Mouse (Mus musculus) ZHBTc4 (cell line): Measurements from ENCODE around the gene Dynlt1f.
A peak's percentile ranks its signal among the peaks of the same experiment; 100 is the strongest.
"Not testable (repeated sequence)": the region's sequence is repeated elsewhere in the genome, so short reads cannot be mapped to it uniquely, and the experiment has no call there.

Experiments used
- DNase-seq: peaks from one replicate; pipeline ENCODE4 v3.0.0-alpha.2; 2011; ENCODE audit warnings: low read depth, low spot score

Dynlt1f gene

DNA sequence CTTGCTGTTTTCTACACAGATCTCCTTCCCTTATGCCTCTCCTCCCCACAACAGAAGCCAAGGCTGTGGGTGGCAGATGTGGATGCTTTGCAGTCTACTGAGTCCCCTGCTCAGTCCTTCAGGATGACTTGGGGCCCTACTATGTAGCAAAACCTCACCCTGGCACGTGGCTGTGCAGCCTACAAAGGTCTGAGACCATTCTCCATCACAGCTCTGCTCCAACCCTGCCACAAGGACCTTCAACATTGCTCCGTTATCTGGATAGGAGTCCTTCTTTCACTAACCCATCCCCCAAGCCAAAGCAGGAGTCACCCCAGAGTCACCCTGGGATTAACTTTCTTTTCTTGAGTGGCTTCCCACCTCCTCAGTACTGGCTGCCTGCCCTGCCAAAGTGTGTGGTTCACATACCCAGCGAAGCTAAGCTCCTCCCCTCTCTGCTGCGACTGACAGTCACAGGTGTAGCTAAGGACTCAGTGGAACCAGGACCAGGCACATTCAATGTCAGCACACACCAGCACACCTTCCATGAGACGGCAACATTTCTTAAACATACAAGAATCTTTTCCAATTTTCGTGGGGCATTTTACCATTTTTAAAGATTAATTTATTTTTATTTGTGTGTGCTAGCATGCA is 30.7 kb downstream of the Dynlt1f start:
- not testable (repeated sequence) for DNase-seq

- DNase-seq, result not testable (repeated sequence)
Observed at GRCm38 (mm10) chr17:6621976-6622375, 33.7 kb downstream of the Dynlt1f start.

DNA sequence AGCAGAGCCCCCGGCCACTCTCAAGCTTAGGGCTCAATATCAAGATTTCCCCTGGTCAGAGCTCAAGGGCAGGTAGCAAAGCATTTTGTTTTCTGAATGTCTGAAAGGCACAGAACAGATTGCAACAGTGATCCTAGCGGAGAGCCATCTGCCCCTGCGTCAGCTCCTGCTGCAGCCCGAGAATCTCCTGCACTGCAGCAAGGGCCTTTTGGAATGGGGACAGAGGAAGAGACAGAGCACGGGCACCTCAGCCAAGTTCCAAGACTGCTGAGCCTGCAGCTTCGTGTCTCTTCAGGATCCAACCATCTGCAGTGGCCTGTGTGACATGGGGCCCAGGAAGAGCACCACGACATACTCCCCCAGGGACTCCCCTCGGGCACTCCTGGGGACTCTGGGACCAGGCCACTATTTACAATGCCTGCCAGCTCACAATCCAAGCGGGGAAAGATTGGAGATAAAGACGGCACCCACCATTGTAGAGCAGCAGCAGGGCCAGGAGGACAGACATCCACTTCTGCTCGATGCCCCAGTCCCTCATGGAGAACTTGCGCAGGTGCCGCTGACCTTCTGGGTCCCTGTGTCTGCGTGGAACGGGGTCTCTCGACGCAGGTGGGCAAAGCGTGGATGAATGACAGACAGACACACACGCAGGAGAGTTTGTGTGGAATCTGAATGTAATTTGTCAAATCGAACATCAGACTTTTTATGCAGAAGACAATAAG is 34.8 kb downstream of the Dynlt1f start:
- DNase-seq, result not testable (repeated sequence)

DNA sequence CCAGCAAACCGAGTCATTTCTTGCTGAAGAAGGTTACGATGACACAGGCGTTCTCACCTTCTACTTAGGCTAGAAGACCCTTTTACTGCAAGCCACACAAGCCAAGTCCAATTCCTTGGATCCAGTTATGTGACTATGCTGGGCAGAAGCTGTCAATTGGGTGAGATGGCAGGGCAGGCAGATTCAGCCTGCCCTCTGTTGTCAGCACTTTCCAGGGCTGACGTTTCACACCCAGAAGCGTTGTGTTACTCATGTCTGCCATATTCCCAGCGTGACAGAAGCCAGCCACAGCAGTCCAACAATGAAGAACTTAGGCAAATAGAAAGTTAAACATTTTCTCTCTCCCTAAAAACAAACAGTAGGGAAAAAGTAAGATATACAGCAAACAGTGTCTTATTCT is 35.7 kb downstream of the Dynlt1f start:
- DNase-seq, result not testable (repeated sequence)

DNA sequence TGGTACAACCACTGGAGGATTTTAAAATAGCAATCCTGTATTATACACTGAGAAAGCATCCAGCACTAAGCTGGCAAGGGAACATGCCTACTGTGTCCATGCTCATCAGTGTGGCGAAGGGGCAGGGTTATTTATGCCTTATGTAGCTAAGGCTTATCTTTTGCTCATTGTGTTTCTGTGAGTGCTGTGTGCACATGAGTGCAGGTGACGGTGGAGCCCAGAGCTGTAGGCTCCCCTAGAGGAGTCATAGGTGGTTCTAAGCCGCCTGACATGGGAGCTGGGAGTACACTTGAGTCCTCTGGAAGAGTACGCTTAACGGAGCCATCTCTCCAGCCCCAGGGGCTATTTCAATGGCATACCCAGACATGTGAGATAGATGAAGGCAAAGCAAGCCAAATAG is 36.4 kb downstream of the Dynlt1f start:
- DNase-seq, result not testable (repeated sequence)

GRCm38 (mm10) chr17:6617689-6618400 is 37.9 kb downstream of the Dynlt1f start:
- not testable (repeated sequence) for DNase-seq

GRCm38 (mm10) chr17:6616731-6617130 is 39.0 kb downstream of the Dynlt1f start:
- not testable (repeated sequence) for DNase-seq

GRCm38 (mm10) chr17:6614316-6614715 is 41.4 kb downstream of the Dynlt1f start:
- DNase-seq, result not testable (repeated sequence)

GRCm38 (mm10) chr17:6613524-6613923 is 42.2 kb downstream of the Dynlt1f start:
- not testable (repeated sequence) for DNase-seq

DNA sequence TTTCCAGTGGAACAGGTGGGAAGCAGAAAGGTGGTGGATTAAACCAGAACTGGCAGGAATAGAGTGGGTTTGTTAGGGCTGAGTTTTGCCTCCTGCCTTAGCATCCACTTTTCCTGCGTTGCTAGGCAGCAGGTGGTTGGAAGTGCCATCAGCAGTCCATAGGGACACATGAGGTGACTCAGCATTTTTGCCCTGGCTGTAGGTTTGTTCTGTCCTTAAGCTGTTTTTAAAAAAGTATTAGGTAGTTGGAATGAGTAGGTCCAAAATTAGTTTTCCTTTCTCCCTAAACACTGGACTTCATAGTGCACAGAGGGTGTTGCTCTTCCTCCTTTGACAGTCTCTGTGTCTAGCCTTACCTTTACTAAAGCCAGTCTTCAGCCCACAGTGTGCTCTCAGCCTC is 50.4 kb downstream of the Dynlt1f start:
- DNase-seq, result peak; percentile 44

DNA sequence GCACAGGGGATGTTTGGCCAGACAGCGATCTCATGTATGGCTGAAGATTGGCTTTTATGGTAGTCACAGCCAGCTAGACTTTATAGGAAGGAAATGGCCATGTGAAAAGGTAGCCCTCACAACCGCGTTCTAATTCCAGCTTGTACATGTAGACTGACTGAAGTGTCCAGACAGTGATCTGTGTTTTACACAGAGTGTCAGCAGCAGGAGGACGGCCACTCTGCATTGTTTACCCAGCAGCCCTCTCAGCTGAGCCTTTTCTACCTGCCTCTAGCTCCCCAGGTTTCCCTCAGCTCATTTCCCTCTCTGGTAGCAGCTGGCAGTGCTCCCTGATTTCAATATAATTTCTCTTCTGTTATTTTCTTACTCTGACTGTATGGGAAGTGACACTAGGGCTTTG is 53.5 kb downstream of the Dynlt1f start:
- DNase-seq, result not testable (repeated sequence)

DNA sequence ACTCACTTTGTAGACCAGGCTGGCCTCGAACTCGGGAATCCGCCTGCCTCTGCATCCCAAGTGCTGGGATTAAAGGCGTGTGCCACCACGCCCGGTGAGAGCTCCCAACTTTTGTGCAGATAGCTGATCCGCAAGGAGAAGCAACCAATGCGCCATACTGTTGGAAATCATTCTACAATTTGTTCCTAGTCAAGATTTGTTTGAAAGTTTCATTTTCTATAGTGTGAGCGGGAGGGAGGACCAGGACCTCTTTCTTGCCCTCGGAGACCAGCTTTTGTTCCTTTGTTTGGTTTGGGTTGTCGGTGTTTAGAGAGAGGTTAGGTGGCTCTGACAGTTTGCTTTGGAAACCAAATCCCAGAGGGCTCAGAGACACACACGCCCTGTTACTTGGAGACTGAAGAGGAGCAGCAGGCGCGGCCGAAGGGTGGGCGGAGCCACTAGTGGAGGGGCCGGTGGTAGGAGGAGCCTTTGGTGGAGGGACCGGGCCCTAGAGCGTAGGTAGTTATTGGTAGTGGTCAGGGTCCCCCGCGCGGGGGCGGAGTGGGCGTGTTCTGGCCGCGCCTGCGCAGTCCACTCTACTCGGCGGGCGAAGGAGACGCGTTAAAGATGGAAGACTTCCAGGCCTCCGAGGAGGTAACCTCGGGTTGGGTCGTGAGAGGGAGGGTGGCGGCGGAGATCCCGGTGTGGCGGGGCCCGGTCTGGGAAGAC is 54.3 kb downstream of the Dynlt1f start, which contains the start of gene Dynlt1c:
Gene Dynlt1c, plus strand, starts transcription at position 468 of the 708 bp plus-strand sequence.
- peak; percentile 96 for DNase-seq

GRCm38 (mm10) chr17:6600216-6600911 is 55.3 kb downstream of the Dynlt1f start:
- DNase-seq, result not testable (repeated sequence)

- DNase-seq, result not testable (repeated sequence)
Observed at GRCm38 (mm10) chr17:6598356-6598755, 57.3 kb downstream of the Dynlt1f start.
